Mouse (Mus musculus) testis, adult 2 months (tissue): ENCODE results near the gene Ltv1.
"Not testable (repeated sequence)": the region's sequence is repeated elsewhere in the genome, so short reads cannot be mapped to it uniquely, and the experiment has no call there.

Experiments
- CTCF ChIP-seq: fragments of 200-500 bp; IDR thresholded peaks from 2 replicates; pipeline ENCODE4 v1.5.1; 2012; ENCODE audit warnings: low read depth, mild to moderate bottlenecking, inconsistent platforms, low read length, moderate library complexity; ENCODE audit not compliant: control insufficient read depth, insufficient read depth, insufficient replicate concordance
- POLR2A ChIP-seq: fragments of 200-500 bp; IDR thresholded peaks from 2 replicates; pipeline ENCODE4 v1.6.1; 2012; ENCODE audit warnings: low read depth, mild to moderate bottlenecking, inconsistent platforms, low read length, moderate library complexity; ENCODE audit not compliant: control insufficient read depth

DNA sequence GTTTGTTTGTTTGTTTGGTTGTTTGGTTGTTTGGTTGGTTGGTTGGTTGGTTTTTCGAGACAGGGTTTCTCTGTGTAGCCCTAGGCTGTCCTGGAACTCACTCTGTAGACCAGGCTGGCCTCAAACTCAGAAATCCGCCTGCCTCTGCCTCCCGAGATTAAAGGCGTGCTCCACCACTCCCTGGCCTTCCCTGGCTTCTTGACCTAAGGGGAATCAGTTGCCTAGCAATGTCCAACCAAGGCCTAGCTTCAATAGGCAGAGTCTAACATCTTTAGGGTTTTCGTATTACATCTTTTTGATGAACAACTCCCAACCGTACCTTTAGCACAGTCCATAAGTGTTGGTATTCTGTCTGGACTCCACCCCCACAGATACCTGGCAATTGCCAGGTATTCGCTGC is 528 bp upstream of the Ltv1 start:
- not testable (repeated sequence) for TF ChIP-seq CTCF, POLR2A
